Mouse (Mus musculus) G1E (cell line): ENCODE data around the gene Cftr.

Experiments used
- CTCF ChIP-seq: IDR thresholded peaks from 2 replicates; pipeline ENCODE4 v1.5.1; 2012; ENCODE audit warnings: low read depth, low read length, inconsistent platforms, mixed read lengths
- GATA1 ChIP-seq: IDR thresholded peaks from 2 replicates; pipeline ENCODE4 v1.6.1; 2012; ENCODE audit warnings: borderline replicate concordance, low read length, inconsistent platforms, mixed read lengths
- GATA2 ChIP-seq: IDR thresholded peaks from 2 replicates; pipeline ENCODE4 v1.6.1; 2012; ENCODE audit warnings: low read depth, low read length, inconsistent platforms, borderline replicate concordance

GRCm38 (mm10) chr6:18135246-18135645 lies 35.2 kb upstream of the Cftr start:
- no peak for TF ChIP-seq CTCF
- no peak for TF ChIP-seq GATA2
- no peak for TF ChIP-seq GATA1
